Mouse (Mus musculus) CH12.LX (cell line): Measurements from ENCODE around the gene Pnpla8.
A peak's percentile ranks its signal among the peaks of the same experiment; 100 is the strongest.

Experiments used
- CTCF ChIP-seq, 2 experiments: IDR thresholded peaks in 1 of 2; conservative IDR thresholded peaks in 1 of 2; 2 replicates each; pipeline ENCODE4 v1.5.1; 2011 to 2012; ENCODE audit warnings: low read depth in 2 of 2, low read length in 2 of 2, improper control_type of control experiment in 1 of 2, inconsistent platforms in 1 of 2, mild to moderate bottlenecking in 1 of 2, moderate library complexity in 1 of 2
- E2F4 ChIP-seq: IDR thresholded peaks from 2 replicates; pipeline ENCODE4 v1.6.1; 2011; ENCODE audit warnings: low read depth, low read length, improper control_type of control experiment; ENCODE audit not compliant: insufficient replicate concordance
- EP300 ChIP-seq: IDR thresholded peaks from 2 replicates; pipeline ENCODE4 v1.6.1; 2011; ENCODE audit warnings: low read length, improper control_type of control experiment
- JUND ChIP-seq: conservative IDR thresholded peaks from 2 replicates; pipeline ENCODE4 v1.6.1; 2011; ENCODE audit warnings: low read depth, low read length, improper control_type of control experiment
- MAFK ChIP-seq: IDR thresholded peaks from 2 replicates; pipeline ENCODE4 v1.6.1; 2011; ENCODE audit warnings: low read length, improper control_type of control experiment; ENCODE audit not compliant: insufficient replicate concordance
- MEF2A ChIP-seq: IDR thresholded peaks from 2 replicates; pipeline ENCODE4 v1.6.1; 2014; ENCODE audit warnings: low read depth, mild to moderate bottlenecking, inconsistent platforms, low read length, improper control_type of control experiment, borderline replicate concordance
- MXI1 ChIP-seq: IDR thresholded peaks from 2 replicates; pipeline ENCODE4 v1.6.1; 2011; ENCODE audit warnings: mild to moderate bottlenecking, low read depth, low read length, improper control_type of control experiment
- NELFE ChIP-seq: IDR thresholded peaks from 2 replicates; pipeline ENCODE4 v1.6.1; 2011; ENCODE audit warnings: low read depth, low read length, improper control_type of control experiment
- POLR2A ChIP-seq: IDR thresholded peaks from 2 replicates; pipeline ENCODE4 v1.6.1; 2011; ENCODE audit warnings: low read depth, mild to moderate bottlenecking, improper control_type of control experiment, low read length
- RCOR1 ChIP-seq: conservative IDR thresholded peaks from 2 replicates; pipeline ENCODE4 v1.6.1; 2012; ENCODE audit warnings: low read depth, mild to moderate bottlenecking, inconsistent platforms, low read length, improper control_type of control experiment
- USF1 ChIP-seq: IDR thresholded peaks from 2 replicates; pipeline ENCODE4 v1.6.1; 2014; ENCODE audit warnings: low read depth, mild to moderate bottlenecking, inconsistent platforms, low read length, improper control_type of control experiment
- USF2 ChIP-seq: conservative IDR thresholded peaks from 2 replicates; pipeline ENCODE4 v1.6.1; 2011; ENCODE audit warnings: low read depth, low read length, improper control_type of control experiment
- ZKSCAN1 ChIP-seq: IDR thresholded peaks from 2 replicates; pipeline ENCODE4 v1.6.1; 2012; ENCODE audit warnings: low read depth, inconsistent platforms, low read length, improper control_type of control experiment, borderline replicate concordance
- ZNF384 ChIP-seq: IDR thresholded peaks from 2 replicates; pipeline ENCODE4 v1.6.1; 2012; ENCODE audit warnings: low read depth, low read length, improper control_type of control experiment, inconsistent platforms

DNA sequence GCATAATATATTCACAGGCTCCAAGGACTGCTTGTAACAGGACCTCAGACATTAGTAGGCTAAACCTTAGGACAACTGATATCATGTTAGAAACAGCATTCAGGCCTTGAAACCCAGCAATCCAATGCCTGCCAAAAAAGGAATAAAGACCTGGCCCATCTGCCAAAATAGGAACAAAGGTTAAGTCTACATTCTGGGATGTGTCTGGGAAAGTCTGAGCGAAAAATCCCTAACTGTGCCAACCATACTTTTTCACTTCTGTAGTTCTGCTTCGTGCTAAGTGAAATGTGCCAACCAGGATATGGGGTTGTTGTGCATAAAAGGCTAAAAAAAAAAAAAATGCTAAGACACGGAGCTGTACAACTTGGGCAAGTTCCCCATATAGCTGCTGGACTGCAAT is 44.5 kb downstream of the Pnpla8 start:
- TF ChIP-seq CTCF (conservative IDR thresholded peaks at IDR 0.05 in 1 of 2, IDR thresholded peaks at IDR 0.05 in 1 of 2; ENCODE audit: low read depth in 2 of 2, low read length in 2 of 2) (no peak), EP300 (no peak), MXI1 (no peak), JUND (no peak), ZNF384 (0 out of 2 replicates have a peak, but pooled peaks have one; percentile 6), E2F4 (no peak), NELFE (no peak), MEF2A (no peak), RCOR1 (no peak), POLR2A (no peak), USF1 (no peak), MAFK (no peak), ZKSCAN1 (no peak), USF2 (no peak)
